Mouse (Mus musculus): ENCODE measurements around the gene Alpk1.
A peak's percentile ranks its signal among the peaks of the same experiment; 100 is the strongest.

Alpk1 gene

DNA sequence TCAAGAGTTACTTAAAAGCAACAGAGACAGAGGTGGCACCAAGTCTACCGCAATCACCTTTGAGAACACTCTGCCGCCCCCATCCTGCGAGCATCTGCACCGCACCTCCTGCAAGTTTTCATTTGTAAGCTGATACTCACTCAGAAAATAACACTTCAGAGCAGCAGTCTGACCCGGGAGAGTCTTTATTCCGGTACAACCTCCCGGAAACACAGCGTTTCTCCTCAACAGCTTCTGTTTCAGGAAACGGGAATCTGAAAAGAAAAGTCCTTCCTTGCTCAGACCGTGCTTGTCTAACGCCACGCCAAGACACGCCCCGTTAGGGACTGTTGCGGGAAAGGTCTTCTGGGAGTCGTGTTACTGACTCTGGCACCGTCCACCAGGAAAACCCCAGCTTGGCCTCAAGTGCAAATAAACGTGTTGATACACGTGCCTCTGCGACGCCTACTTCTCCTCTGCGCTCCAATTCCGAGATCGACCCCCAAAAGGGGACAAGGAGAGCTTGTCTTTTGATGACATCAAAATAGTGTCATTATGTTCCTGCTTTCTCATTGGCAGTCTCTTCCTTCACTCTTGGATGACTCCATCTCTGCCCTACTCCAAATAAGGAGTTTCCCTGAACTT is at the start of gene Alpk1:
Gene Alpk1, minus strand, starts transcription at position 507 of the 624 bp plus-strand sequence.
- peak; percentile 55 for DNase-seq (ENCODE audit: low read depth, low spot score)

DNA sequence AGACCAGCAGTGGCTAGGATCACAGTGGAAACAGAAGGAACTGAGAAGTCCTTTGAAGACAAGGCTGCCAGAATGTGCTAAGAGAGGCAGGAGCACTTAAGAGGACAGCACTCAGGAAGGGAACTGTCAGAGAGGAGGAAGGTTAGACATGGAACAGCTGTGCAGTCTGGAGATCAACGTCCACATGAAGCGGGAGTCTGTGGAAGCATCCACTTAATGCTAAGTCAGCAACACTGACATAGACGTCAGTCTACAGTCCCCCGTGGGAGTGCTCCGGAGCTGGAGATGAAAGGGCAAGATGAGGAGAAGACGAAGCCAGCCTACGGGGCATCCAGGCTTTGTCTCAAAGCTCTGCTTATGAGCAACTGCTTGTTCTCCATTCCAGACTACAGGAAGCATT is 46.8 kb upstream of the Alpk1 start:
- no peak for DNase-seq (ENCODE audit: low read depth, low spot score)

DNA sequence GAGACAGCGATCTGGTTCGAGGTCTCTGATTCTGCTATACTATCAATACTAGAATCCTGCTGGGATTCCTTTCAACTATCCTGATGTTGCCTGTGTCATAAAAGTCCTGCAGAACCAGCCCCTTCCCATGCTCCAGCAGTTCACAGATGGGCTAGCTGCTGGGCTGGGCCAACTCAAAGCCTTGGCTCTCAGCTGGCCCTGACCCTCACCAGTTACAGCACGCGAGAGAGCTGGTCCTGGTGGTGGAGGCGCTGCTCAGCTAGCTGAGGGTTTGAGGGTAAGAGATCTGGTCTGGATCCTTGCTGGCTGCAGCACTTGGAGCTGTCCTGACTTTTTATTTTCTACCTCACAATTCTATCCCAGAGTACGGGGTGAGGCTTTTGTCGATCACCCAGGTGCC is 46.2 kb upstream of the Alpk1 start:
- no peak for DNase-seq (ENCODE audit: low read depth, low spot score)

DNA sequence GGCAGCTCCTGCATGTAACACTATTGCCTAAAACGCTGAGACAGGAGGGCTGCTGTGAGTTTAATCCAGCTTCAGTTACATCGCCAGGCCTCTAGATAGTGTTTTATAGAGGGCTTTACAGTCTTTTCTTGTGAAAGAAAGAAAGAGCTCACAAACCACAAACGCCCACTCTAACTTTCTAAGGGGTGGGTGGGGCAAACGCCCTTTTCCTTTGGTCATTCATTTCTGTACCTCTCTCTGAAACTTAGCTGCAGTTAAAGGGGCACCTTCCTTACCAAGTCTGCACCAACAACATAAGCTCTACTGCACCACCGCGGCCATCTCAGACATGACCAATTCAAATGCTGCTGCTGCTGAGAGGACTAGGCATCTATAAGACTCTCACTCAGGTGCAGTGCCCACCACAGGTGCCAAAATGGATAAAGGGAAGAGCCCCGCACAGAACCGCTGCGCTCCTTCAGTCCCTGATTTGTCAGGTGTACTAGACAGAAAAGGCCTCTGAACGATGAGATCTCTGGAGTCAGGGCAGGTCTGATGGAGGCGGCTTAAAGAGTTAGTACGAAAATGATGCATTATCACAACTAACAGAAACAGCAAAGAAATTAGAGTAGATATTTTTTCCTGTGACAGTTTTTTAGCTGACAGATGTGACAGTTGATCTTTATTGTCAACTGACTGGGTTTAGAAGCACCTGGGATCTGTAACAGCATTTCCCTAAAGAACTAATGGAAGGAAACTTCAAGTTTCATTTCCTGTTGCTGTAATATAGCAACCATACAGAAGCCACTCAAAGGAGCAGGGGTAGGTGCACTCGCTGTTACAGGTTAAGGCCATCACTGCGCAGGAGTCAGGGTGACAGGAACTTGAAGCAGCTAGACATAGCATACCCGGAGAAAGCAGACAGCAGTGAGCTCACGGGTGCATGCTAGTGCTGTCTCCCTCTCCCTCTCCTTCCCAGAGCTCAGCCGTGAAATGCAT is 43.8 kb upstream of the Alpk1 start:
- DNase-seq (ENCODE audit: low read depth, low spot score): no peak

DNA sequence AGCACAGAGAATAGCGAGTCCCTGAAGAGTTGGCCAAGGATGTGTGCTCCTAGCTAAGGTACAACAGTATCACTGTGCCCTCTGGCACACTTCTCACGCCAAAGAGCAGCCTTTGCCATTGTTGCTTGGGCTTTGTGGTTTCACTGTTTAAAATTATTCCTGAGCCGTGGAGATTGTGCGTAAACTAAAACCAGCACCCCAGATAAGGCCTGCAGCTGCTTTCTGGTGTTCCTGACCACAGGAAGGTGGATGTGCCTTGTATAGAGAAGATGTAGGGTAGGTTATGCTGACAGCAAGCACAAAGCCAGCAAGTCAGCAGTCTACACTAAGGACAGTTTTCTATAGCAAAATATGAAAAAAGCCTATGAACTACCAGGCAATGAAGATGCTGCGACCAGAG is 40.9 kb upstream of the Alpk1 start:
- no peak for DNase-seq (ENCODE audit: low read depth, low spot score)

DNA sequence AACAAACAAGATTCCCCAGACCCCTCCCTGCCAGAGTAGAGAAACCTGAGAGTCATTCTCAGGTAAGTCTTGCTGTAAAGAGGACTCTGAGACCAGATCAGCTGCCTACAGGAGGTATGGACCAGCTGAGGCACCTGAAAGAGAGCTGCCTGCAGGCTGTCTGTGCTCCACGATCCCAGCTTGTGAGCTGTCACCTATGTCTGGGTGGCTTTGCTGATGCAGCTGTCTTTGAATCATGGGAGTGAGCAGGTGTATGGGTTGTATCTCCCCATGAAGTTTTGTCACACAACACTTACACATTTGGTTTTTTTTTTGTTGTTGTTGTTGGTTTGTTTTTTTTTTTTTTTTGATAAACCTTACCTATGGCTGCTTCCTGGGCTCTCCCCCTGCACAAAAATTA is 40.1 kb upstream of the Alpk1 start:
- DNase-seq (ENCODE audit: low read depth, low spot score): no peak

DNA sequence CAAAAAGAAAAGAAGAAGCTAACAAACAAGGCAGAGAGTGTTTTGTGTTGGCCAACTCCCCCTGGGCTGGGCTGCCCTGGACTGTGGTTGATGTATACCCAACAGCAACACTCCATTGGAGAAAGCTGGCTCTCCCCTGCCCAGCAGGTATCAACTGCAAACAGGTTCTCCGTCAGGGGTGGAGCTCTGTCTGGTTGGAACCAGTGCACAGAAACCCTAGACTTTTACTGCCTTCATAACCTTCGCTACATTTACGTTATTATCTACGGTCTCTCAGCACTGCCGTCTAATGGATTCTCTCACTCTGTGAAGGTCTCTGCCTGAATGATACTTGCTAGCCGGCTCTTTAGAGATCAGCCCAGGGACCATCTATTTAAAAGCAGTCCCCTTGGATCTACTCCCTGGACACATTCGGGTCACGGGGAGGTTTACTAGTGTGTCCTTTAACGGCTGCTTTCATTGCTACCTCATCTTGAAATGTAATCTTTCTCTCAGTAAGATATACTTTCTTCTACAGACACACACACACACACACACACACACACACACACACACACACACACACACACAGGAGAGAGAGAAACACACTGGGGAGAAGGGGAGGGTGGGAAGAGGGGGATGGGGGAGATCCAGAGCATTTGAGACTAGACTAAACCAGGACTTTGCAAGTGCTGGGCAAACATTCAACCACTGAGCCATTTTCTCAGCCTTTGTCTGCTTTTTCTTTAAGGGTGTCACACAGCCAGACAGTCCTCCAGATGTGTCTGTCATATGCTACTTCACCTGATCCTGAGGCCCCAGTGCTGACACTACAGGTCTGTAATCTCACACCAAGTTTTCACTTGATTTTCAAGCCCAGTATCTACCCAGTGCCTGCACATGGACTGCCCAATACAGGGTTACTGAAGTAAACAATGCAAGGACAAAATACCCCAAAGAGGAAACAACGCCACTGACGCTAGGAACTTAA is 38.7 kb upstream of the Alpk1 start:
- no peak for DNase-seq (ENCODE audit: low read depth, low spot score)

DNA sequence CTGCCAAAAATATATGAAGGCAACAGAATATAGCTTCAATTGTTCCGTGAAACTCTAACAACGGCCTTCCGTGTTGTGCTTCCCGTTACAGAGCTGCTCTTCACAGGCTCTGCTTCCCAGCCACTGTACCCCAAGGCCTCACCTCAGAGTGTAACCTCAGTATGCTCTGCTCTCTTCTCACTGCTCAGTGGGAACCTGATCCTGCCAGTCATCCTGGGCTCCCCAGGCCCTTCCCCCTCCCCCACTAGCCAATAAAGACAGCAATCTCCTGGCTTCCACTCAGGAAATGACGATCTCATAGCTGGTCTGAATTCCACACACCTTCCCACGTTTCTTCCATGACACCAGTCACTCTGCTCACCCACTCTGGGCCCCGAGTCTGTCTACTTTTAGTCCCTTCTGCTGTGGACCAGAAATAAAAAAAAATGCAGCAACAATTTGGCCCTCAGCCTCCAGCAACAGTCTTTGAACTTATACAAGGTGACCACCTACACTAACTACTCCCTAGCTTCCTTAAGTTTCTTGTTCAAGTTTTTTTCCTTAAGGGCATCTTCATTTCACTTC is 36.9 kb upstream of the Alpk1 start:
- DNase-seq (ENCODE audit: low read depth, low spot score): no peak

DNA sequence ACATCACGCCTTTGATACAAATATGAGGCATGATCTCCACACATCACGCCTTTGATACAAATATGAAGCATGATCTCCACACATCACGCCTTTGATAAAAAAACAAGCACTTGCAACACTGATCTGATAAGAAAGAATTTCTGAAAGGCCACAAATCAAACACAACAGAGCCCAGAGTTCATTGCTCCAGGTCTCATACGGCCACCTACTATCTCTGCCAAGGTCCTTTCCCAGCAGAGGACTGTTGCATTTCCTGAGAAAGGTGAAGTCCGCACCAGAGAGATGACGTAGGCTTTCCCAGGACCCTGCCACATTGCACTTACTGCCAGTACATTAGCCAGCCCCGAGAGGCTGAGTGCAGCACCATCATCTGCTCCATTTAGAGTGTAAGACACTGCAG is 28.8 kb upstream of the Alpk1 start:
- DNase-seq (ENCODE audit: low read depth, low spot score): no peak

DNA sequence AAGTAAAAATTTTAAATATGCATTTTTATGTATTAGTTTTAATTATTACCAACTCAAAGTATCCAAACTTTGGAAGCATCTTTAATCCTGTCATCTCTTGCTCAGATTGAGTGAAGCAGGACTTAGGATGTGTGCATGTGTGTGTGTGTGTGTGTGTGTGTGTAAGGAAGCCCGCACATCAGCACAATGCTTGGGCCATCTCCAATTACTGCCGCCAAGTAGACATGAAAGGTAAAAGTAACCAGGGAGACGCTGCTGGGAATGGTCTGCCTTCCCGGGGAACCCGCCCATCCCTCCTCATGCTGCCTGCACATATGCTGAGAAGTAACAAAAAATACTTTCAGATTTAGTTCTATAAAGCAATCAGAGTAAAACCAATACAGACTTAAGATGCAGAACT is 27.5 kb upstream of the Alpk1 start:
- DNase-seq (ENCODE audit: low read depth, low spot score): no peak

DNA sequence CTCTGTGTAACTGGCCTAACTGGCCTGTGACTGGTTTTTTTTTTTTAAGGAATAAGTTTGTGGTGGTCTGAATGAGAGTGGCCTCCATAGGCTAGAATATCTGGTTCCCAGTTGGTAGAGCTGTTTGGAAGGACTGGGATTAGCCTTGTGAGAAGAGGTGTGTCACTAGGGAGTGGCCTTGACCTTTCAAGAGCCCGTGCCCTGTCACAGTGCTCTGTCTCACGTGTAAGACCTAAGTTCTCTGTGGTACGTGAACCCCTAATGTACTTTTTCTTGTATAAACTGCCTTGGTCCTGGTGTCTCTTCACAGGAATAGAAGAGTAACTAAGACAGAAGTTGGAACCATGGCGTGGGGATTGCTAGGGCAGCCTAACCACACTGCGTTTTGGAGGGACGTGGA is 25.7 kb upstream of the Alpk1 start:
- DNase-seq (ENCODE audit: low read depth, low spot score): no peak

DNA sequence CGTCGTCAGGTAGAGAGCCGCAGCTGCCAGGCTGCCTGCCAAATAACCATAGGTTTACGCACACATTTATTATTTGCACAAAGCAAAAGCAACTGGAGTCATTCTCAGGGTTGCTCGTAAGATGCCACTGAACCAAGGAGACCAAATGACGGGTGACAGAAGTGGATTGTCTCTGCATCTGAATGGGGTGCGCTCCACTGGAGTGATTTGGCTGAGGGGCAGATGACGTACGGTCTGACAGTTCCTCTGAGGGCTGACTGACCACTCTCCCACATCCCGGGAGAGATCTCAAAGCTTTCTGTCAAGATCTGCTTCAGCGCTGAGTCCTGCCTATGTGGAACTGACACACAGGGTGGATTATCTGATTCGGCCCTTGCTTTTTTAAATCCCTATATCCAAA is 24.7 kb upstream of the Alpk1 start:
- no peak for DNase-seq (ENCODE audit: low read depth, low spot score)

DNA sequence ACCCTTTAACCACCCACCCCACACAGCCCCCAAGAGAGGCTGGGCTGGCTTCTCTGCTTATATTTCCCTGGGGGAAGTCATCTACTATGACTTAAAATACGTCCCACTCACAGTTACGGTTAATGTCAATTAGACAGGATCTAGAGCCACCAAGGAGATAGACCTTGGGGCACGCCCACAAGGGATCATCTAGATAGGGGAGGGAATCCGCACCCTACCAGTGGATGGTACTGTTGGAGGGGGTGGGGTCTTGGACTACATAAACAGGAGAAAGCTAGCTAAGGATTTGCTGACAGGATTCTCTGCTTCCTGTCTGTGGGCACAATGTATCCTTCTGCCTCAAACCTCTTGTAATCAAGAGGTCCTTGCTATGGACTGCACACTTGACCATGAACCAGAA is 24.1 kb upstream of the Alpk1 start:
- no peak for DNase-seq (ENCODE audit: low read depth, low spot score)

DNA sequence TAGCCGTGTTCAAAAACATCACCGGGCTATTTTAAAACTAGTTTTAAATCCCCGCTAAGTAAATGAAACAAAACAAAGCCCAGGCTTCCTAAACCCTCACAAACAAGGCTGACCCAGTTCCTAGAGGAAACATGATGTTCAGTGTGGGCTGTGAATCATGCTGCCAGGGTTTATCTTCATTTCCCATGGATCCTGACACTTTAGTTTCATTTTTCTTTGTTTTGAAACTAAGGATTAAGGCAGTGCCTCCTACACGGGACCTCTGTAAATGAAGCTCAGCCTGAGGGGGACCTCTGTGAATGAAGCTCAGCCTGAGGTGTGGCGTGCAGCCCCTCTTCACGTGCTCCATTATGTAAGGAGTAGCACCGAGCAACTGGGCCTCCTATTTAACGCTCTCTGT is 22.5 kb upstream of the Alpk1 start:
- no peak for DNase-seq (ENCODE audit: low read depth, low spot score)

DNA sequence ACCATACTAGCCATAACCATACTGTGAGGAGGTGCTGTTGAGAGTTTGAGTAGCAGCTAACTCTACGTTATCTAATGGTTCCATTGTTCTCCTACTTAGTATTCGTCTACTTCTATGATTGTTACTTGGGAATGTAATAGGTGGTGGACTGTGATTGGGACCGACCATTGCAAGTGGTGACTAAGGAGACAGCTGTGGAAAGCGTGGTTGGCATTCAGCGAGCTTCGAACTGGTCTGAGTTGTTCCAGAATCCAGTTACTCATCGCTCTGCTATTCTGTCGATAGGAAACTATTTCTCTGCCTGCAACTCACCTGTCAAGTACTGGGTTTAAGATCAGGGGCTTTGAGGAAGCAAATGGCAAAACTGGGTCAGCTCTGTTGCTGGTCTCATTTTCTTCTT is 20.8 kb upstream of the Alpk1 start:
- no peak for DNase-seq (ENCODE audit: low read depth, low spot score)

DNA sequence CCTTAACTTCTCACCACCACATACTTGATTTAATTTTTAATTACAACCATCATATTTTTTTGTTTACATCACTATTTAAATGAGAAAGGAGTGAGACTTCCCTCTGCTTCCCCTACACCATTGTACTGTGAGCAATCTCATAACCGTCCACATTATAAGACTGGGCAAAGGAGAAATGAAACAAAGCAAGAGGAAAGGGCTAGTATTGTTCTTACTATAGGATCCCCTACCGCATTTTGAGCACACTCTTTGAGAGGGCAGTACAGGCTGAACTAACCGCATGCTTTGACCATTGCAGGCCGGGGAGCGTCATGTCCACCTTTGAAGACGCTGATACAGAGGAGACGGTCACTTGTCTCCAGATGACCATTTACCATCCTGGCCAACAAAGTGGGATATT is 15.9 kb upstream of the Alpk1 start:
- no peak for DNase-seq (ENCODE audit: low read depth, low spot score)

DNA sequence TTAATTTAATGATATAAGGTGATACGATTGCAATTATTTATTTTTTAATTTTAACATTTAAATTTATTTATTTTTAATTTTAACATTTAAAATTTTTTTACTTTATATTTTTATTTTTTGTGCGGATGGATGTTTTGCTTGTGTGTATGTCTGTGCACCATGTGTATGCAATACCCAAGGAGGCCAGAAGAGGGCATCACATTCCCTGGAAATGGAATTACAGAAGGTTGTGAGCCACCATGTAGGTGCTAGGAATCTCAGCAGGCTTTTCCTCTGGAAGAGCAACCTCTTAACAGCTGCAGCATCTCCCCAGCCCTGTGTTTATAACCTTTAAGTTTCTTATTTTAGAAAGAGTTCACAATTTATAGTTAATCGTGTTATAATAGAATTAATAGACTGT is 15.4 kb upstream of the Alpk1 start:
- DNase-seq (ENCODE audit: low read depth, low spot score): no peak

DNA sequence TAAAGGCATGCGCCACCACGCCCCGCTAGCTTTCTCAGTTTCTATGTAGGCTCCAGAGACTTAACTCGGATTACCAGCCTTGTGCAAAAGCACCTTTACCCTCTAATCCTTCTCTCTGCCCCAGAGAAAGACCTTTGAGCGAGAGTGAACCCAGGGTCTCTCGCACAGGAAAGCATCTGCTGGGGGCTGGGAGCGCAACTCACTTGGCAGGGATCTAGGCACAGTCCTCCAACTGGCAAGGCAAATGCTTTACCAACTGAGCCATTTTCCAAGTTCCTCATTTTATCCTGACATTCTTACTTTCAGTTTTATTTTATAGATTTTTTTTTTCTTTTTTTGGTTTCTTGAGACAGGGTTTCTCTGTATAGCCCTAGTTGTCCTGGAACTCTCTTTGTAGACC is 12.7 kb upstream of the Alpk1 start:
- no peak for DNase-seq (ENCODE audit: low read depth, low spot score)

DNA sequence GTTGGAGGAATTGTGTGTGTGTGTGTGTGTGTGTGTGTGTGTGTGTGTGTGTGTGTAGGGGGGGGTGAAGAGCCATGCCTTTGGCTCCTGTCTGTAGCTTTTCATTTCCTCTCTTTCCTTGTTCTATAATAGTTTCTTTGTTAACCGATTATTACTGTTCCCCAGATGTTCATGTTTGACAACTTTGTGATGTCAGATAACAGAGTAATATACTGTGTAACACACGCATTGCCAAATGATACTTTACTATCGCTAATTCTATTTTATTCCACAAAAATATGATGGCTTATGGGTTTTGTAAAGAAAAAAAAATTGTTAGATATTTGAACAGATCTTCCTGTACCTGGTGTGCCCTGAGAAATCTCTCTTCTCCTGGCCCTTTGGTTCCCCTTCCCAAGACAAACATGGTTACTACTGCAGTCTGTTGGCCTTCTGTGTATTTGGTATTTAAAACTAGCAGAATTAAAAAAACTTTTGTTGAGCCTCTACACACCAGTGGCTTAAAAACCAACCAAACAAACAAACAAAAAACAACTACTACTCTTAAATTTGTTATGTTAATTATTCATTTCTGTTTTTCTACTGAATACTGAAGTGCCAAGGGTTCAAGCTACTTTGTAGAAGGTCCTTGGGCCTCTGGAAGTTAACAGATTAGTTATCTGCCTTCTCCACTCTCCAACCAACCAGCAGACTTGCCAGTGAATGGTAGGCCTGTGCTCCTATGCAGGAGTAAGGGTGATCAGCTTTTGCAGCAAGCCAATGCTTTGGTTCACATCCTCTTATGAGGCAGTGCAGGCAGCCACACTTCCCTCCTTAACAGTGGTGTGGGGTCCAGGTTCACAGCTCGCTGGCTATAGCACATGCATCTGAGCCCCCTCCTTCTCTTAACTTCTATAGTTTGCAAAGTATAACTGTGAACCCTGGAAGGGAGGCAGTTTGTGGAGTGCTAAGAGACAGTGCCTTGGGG is 11.6 kb upstream of the Alpk1 start:
- DNase-seq (ENCODE audit: low read depth, low spot score): no peak

DNA sequence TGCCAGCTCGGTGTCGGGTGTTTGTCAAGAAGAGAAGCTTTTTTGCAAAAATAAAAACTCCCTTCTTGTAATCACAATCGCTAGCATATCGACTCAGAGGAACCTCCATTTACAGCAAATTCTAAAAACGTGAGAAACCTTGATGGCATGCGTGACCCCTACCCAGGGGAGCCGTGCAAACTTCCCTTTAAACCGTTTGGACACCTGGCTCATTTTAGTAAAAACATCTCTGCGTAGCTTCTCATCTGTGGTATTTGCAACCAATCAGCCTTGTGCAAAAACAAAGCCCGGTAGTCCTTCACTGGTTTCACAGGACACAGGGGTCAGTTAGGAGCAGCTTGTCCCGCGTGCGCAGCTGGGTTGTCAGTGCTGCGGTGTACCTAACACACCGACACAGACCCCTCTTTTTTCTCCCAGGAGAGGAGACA is 10.7 kb upstream of the Alpk1 start:
- no peak for DNase-seq (ENCODE audit: low read depth, low spot score)

Measured in forelimb bud, embryonic 11.5 days (tissue).